Mouse (Mus musculus) erythroblast, embryonic 14.5 days (primary cell): ENCODE data around the gene Gm12248.

ENCODE experiments used
- GATA1 ChIP-seq: IDR thresholded peaks from 2 replicates; pipeline ENCODE4 v1.6.1; 2012; ENCODE audit warnings: low read length, inconsistent platforms, mixed read lengths
- TAL1 ChIP-seq: IDR thresholded peaks from 3 replicates; pipeline ENCODE4 v1.6.1; 2012; ENCODE audit warnings: low read length, inconsistent platforms, mixed read lengths

DNA sequence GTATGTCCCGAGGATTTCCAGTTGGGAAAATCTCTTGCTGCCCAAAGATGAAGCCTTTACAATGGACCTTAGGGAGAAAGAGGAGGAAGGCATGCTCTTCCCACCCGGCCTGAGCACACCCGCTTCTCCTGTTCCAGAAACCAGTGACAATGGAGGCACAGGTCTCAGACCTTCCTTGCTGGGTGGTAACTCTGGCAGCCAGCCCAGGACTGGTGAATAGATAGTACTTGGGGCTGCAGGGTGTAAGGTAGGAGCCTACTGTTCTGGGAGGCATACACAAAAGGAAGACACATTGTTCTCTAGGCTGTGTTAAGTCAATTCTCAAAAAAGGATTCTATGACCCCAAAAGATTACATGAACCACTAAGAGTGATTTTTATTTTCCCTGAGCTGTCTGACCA is 27.7 kb upstream of the Gm12248 start:
- TF ChIP-seq TAL1 = no peak
- TF ChIP-seq GATA1 = no peak
